Mouse (Mus musculus) limb, embryonic 12.5 days (tissue): ENCODE data around the gene Ctss. TPM values are rescaled to one million over a fixed set of nuclear protein-coding genes. Genes with fewer than 3 reads are reported as not detected.
A peak's percentile ranks its signal among the peaks of the same experiment; 100 is the strongest.

Experiments
- ATAC-seq: fragments of 200-750 bp; cut with Nextera tagmentation; 2 replicates; pipeline ENCODE4 v1.8.0; 2017; ENCODE audit warnings: low read depth, moderate TSS enrichment; ENCODE audit not compliant: insufficient number of reproducible peaks, insufficient read depth, low FRiP score, low TSS enrichment
- H3K27ac ChIP-seq: fragments of 300-500 bp; sonication (generic); 2 replicates; pipeline ENCODE4 v1.5.1; 2016; ENCODE audit warnings: mild to moderate bottlenecking, moderate library complexity
- H3K27me3 ChIP-seq: fragments of 300-500 bp; sonication (generic); 2 replicates; pipeline ENCODE4 v1.6.1; 2016; ENCODE audit warnings: mild to moderate bottlenecking, moderate library complexity
- H3K36me3 ChIP-seq: fragments of 300-500 bp; sonication (generic); 2 replicates; pipeline ENCODE4 v1.6.1; 2016; ENCODE audit warnings: mild to moderate bottlenecking, moderate library complexity
- H3K4me1 ChIP-seq: fragments of 300-500 bp; sonication (generic); replicated peaks from 2 replicates; pipeline ENCODE4 v1.6.1; 2016
- H3K4me2 ChIP-seq: fragments of 300-500 bp; sonication (generic); 2 replicates; pipeline ENCODE4 v1.6.1; 2016; ENCODE audit warnings: mild to moderate bottlenecking, moderate library complexity
- H3K4me3 ChIP-seq: fragments of 300-500 bp; sonication (generic); replicated peaks from 2 replicates; pipeline ENCODE4 v1.5.1; 2016; ENCODE audit warnings: mild to moderate bottlenecking
- H3K9ac ChIP-seq: fragments of 300-500 bp; sonication (generic); replicated peaks from 2 replicates; pipeline ENCODE4 v1.6.1; 2016; ENCODE audit warnings: mild to moderate bottlenecking, moderate library complexity
- H3K9me3 ChIP-seq: fragments of 300-500 bp; sonication (generic); 2 replicates; pipeline ENCODE4 v1.6.1; 2016; ENCODE audit warnings: mild to moderate bottlenecking, moderate library complexity
- WGBS: fragments of 180-500 bp; shearing (Covaris S2); methylation state at CpG from one replicate; pipeline ENCODE4 v1.1.7; 2016; 5-methylcytosine and 5-hydroxymethylcytosine counted together
- polyA plus RNA-seq: library from polyadenylated mRNA; unstranded; fragments of >200 nt; fragmentation: Nextera tagmentation; extraction: Ambion mirVana; gene quantifications from 2 replicates; pipeline ENCODE4 v1.2.1, GENCODE M21; 2016

Ctss gene
- polyA plus RNA-seq = 6.1 and 6.9 TPM in 2 replicates

DNA sequence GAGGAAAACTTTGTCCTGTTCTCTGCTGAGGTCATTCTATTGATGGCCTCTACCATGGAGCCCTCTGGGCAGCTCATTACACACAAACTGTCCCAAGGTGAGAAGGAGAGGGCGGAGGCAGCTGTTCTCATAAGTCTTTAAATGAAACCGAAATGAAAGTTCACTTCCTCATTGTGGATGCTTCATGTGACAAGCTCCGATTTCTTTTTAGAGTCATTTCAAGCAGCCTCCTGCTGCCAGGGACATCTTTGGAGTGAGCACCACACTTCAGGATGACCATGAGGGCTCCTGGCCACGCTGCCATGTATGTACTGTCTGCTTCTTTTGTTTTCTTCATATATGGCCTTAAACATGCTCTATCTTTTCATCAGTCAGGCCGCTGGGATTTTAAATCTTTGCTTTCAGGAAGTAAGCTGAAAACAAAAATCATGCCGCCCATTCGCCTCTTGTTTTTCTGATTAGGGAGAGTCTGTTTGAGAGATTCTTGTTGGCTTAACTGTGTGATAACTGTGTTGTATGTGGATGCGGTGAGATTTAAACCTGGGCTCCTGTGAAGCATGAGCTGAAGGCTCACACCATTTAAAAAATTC is at the start of gene Ctss:
Gene Ctss, plus strand, starts transcription at position 165 of the 590 bp plus-strand sequence.
- 88% methylated on average over 8 of the region's 8 CpGs for WGBS
- ATAC-seq = no peak
- no peak within 1 kb of the TSS for H3K4me2 ChIP-seq
- H3K9ac ChIP-seq = no peak within 1 kb of the TSS
- H3K27me3 ChIP-seq = no peaks in the 10 kb centered on the region
- H3K4me3 ChIP-seq = no peak within 1 kb of the TSS
- H3K27ac ChIP-seq = no peak within 1 kb of the TSS
- no peaks in the 10 kb centered on the region for H3K9me3 ChIP-seq
- H3K4me1 ChIP-seq = no peaks in the 10 kb centered on the region
- H3K36me3 ChIP-seq = no peaks in the 10 kb centered on the region

- H3K4me2 ChIP-seq = no peak overlapping the region
- no peak overlapping the region for H3K9ac ChIP-seq
- H3K27me3 ChIP-seq = no peaks in the 10 kb centered on the region
- peaks cover 81% of the 10 kb centered on the region for H3K36me3 ChIP-seq
- no peak overlapping the region for H3K27ac ChIP-seq
- no peaks in the 10 kb centered on the region for H3K9me3 ChIP-seq
- no peak for ATAC-seq
- no peak overlapping the region for H3K4me3 ChIP-seq
- no peaks in the 10 kb centered on the region for H3K4me1 ChIP-seq
- WGBS = 100% methylated on average over 1 of the region's 1 CpGs
These were observed 47.6 kb upstream of the Ctss start for GRCm38 (mm10) chr3:95478966-95479365.

GRCm38 (mm10) chr3:95486421-95486820 is 40.2 kb upstream of the Ctss start:
- Histone ChIP-seq H3K27ac (no peak overlapping the region), H3K4me3 (no peak overlapping the region), H3K9me3 (no peaks in the 10 kb centered on the region), H3K36me3 (peaks cover 85% of the 10 kb centered on the region), H3K27me3 (no peaks in the 10 kb centered on the region), H3K4me1 (no peaks in the 10 kb centered on the region), H3K9ac (no peak overlapping the region), H3K4me2 (no peak overlapping the region)
- WGBS = 87% methylated on average over 2 of the region's 2 CpGs
- no peak for ATAC-seq

GRCm38 (mm10) chr3:95488679-95489078 is 37.9 kb upstream of the Ctss start:
- 88% methylated on average over 3 of the region's 3 CpGs for WGBS
- no peaks in the 10 kb centered on the region for H3K9me3 ChIP-seq
- ATAC-seq = no peak
- H3K36me3 ChIP-seq = peaks cover 91% of the 10 kb centered on the region
- no peaks in the 10 kb centered on the region for H3K27me3 ChIP-seq
- H3K9ac ChIP-seq = no peak overlapping the region
- no peak overlapping the region for H3K4me3 ChIP-seq
- no peak overlapping the region for H3K4me2 ChIP-seq
- no peaks in the 10 kb centered on the region for H3K4me1 ChIP-seq
- no peak overlapping the region for H3K27ac ChIP-seq

DNA sequence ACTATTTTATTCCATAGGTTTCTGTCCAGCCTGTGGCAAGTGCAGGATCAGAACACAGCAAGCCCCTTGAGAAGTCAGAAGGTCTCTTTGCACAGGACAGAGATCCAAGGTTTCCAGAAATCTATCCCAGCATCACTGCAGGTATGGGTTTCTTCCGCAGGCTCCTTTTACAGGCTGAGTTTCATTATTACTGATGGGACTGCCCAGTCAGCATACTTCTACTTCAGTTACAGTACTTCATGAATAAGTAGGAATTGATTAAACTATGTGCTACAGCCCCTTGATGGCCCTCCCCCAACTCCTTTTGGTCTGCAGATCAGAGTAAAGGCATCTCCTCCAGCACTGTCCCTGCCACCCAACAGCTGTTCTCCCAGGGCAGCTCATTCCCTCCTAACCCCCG is 36.3 kb upstream of the Ctss start:
- no peak for ATAC-seq
- H3K4me2 ChIP-seq = no peak overlapping the region
- no peak overlapping the region for H3K9ac ChIP-seq
- H3K36me3 ChIP-seq = peaks cover 94% of the 10 kb centered on the region
- H3K4me1 ChIP-seq = peaks cover 3% of the 10 kb centered on the region; the same call in 1 of the 2 replicates
- 96% methylated on average over 2 of the region's 2 CpGs for WGBS
- no peak overlapping the region for H3K27ac ChIP-seq
- no peaks in the 10 kb centered on the region for H3K27me3 ChIP-seq
- no peaks in the 10 kb centered on the region for H3K9me3 ChIP-seq
- no peak overlapping the region for H3K4me3 ChIP-seq

- 37% methylated on average over 6 of the region's 6 CpGs for WGBS
- H3K27ac ChIP-seq = peak overlapping the region; percentile 50; the same call in 1 of the 2 replicates
- no peaks in the 10 kb centered on the region for H3K27me3 ChIP-seq
- H3K4me1 ChIP-seq = peaks cover 14% of the 10 kb centered on the region; the same call in 1 of the 2 replicates
- no peaks in the 10 kb centered on the region for H3K9me3 ChIP-seq
- H3K4me2 ChIP-seq = no peak overlapping the region
- H3K4me3 ChIP-seq = no peak overlapping the region
- ATAC-seq = no peak
- peaks cover 68% of the 10 kb centered on the region for H3K36me3 ChIP-seq
- H3K9ac ChIP-seq = no peak overlapping the region
These were observed 32.2 kb upstream of the Ctss start for GRCm38 (mm10) chr3:95494342-95494741.

- H3K9ac ChIP-seq = no peak overlapping the region
- no peak overlapping the region for H3K4me3 ChIP-seq
- H3K27ac ChIP-seq = no peak overlapping the region; the same call in 1 of the 2 replicates
- 90% methylated on average over 2 of the region's 2 CpGs for WGBS
- peaks cover 32% of the 10 kb centered on the region for H3K36me3 ChIP-seq
- no peaks in the 10 kb centered on the region for H3K9me3 ChIP-seq
- no peak overlapping the region for H3K4me2 ChIP-seq
- H3K4me1 ChIP-seq = peaks cover 25% of the 10 kb centered on the region
- no peaks in the 10 kb centered on the region for H3K27me3 ChIP-seq
- ATAC-seq = no peak
These were observed 28.4 kb upstream of the Ctss start for GRCm38 (mm10) chr3:95498229-95498628.

GRCm38 (mm10) chr3:95499024-95499423 is 27.6 kb upstream of the Ctss start, which contains the start of gene Ctsk:
Gene Ctsk, plus strand, starts transcription at chr3:95499256.
- H3K9ac ChIP-seq = peak within 1 kb of the TSS; percentile 42
- peak within 1 kb of the TSS; percentile 52 for H3K4me2 ChIP-seq
- no peak for ATAC-seq

GRCm38 (mm10) chr3:95499496-95500140 is 27.0 kb upstream of the Ctss start:
- peaks cover 19% of the 10 kb centered on the region for H3K36me3 ChIP-seq
- no peak; the same call in 1 of the 2 replicates for ATAC-seq
- peak overlapping the region; percentile 25 for H3K4me3 ChIP-seq
- 12% methylated on average over 10 of the region's 10 CpGs for WGBS
- no peaks in the 10 kb centered on the region for H3K9me3 ChIP-seq
- peaks cover 22% of the 10 kb centered on the region for H3K4me1 ChIP-seq
- H3K9ac ChIP-seq = peak overlapping the region; percentile 42
- H3K27me3 ChIP-seq = no peaks in the 10 kb centered on the region
- H3K4me2 ChIP-seq = peak overlapping the region; percentile 52
- H3K27ac ChIP-seq = peak overlapping the region; percentile 78

More at GRCm38 (mm10) chr3:95499024-95499423, 27.6 kb upstream of the Ctss start, which contains the start of gene Ctsk:
- H3K9me3 ChIP-seq = no peaks in the 10 kb centered on the region
- peaks cover 25% of the 10 kb centered on the region for H3K4me1 ChIP-seq
- WGBS = 58% methylated on average over 7 of the region's 7 CpGs
- H3K36me3 ChIP-seq = peaks cover 25% of the 10 kb centered on the region
- peak within 1 kb of the TSS; percentile 25 for H3K4me3 ChIP-seq
- peak within 1 kb of the TSS; percentile 78 for H3K27ac ChIP-seq
- no peaks in the 10 kb centered on the region for H3K27me3 ChIP-seq

DNA sequence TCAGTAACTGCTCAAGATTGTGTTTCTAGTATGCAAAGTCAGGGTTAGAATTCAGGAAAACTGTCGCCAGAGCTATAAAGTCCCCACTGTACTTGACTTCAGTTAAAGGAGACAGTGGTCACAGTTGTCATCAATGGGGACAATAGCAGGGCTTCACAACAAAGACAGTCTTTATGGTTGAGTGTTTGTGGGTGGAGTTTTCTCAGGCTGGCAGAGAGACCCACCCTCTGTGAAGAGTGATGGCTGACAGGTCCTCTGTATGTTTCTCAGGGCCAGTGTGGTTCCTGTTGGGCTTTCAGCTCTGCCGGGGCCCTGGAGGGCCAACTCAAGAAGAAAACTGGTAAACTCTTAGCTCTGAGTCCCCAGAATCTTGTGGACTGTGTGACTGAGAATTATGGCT is 24.3 kb upstream of the Ctss start:
- H3K4me2 ChIP-seq = no peak overlapping the region
- no peak overlapping the region for H3K9ac ChIP-seq
- H3K9me3 ChIP-seq = no peaks in the 10 kb centered on the region
- no peak for ATAC-seq
- peaks cover 22% of the 10 kb centered on the region for H3K4me1 ChIP-seq
- no peaks in the 10 kb centered on the region for H3K27me3 ChIP-seq
- 64% methylated on average over 2 of the region's 2 CpGs for WGBS
- no peak overlapping the region for H3K4me3 ChIP-seq
- peaks cover 8% of the 10 kb centered on the region; the same call in 1 of the 2 replicates for H3K36me3 ChIP-seq
- H3K27ac ChIP-seq = no peak overlapping the region

- Histone ChIP-seq H3K27me3 (no peaks in the 10 kb centered on the region), H3K4me3 (no peak overlapping the region), H3K9me3 (no peaks in the 10 kb centered on the region), H3K9ac (no peak overlapping the region), H3K4me1 (no peaks in the 10 kb centered on the region), H3K27ac (no peak overlapping the region), H3K36me3 (peaks cover 12% of the 10 kb centered on the region; the same call in 1 of the 2 replicates), H3K4me2 (no peak overlapping the region)
- no peak for ATAC-seq
- 62% methylated on average over 6 of the region's 6 CpGs for WGBS
These were observed 17.2 kb upstream of the Ctss start for GRCm38 (mm10) chr3:95509348-95509747.
